Mouse (Mus musculus): ENCODE results near the gene Mmp23. TPM values are rescaled to one million over a fixed set of nuclear protein-coding genes. Genes with fewer than 3 reads are reported as not detected.
A peak's percentile ranks its signal among the peaks of the same experiment; 100 is the strongest.
"Not testable (repeated sequence)": the region's sequence is repeated elsewhere in the genome, so short reads cannot be mapped to it uniquely, and the experiment has no call there.

Gene Mmp23
- polyA plus RNA-seq, 1 experiment from 2014 or later = 4.4 TPM

DNA sequence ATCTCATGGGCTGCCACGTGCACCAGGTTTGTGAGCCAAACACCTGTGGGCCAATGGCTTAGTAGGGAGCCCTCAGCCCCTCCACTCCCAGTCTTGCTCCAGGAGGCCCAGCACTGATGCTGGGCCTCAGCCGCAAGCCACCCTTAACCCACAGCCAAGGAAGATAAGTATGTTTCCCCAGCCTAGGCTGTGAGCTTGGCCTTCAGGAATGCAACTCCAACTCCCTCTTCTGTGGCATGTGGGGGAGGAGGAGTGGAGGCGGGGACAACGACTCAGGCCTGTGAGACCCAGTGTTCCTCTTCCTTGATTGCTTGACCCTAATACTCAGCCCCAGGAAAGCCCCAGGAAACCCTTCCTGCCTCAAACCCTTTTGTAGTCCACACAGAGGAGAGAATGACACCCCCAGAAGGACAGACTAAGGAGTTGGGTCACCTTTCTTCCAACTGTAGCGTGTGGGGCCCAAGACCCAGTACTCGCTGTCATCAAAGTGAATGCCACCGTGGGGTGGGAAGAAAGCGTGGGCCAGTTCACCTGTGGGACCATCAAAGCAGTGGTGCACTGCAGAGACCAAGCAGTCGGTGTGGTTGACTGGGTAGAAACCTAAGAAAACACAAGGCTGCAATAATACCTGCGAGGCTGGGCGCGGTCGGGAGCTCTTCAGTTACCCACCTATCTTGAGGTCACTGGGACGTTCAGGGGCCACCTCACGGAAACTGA lies 1.5 kb downstream of the Mmp23 start:
- no peak for DNase-seq (ENCODE audit: low spot score)
- no peaks in the 10 kb centered on the region for H3K9me3 ChIP-seq
- no peak overlapping the region for H3K27ac ChIP-seq
- WGBS = 66% methylated on average over 15 of the region's 15 CpGs
- peaks cover 66% of the 10 kb centered on the region for H3K27me3 ChIP-seq (ENCODE audit: insufficient read depth, poor library complexity, severe bottlenecking)
- H3K4me1 ChIP-seq (replicated peaks) = peaks cover 42% of the 10 kb centered on the region
- peaks cover 60% of the 10 kb centered on the region for H3K36me3 ChIP-seq
- no peak overlapping the region for H3K4me3 ChIP-seq

GRCm38 (mm10) chr4:155649355-155649754 lies 3.8 kb downstream of the Mmp23 start:
- Histone ChIP-seq H3K4me3 (no peak overlapping the region), H3K36me3 (peaks cover 75% of the 10 kb centered on the region), H3K27me3 (ENCODE audit: insufficient read depth, poor library complexity, severe bottlenecking) (peaks cover 42% of the 10 kb centered on the region), H3K9me3 (no peaks in the 10 kb centered on the region), H3K27ac (no peak overlapping the region), H3K4me1 (replicated peaks) (peaks cover 29% of the 10 kb centered on the region)
- DNase-seq (ENCODE audit: low spot score) = no peak
- 94% methylated on average over 11 of the region's 11 CpGs for WGBS

DNA sequence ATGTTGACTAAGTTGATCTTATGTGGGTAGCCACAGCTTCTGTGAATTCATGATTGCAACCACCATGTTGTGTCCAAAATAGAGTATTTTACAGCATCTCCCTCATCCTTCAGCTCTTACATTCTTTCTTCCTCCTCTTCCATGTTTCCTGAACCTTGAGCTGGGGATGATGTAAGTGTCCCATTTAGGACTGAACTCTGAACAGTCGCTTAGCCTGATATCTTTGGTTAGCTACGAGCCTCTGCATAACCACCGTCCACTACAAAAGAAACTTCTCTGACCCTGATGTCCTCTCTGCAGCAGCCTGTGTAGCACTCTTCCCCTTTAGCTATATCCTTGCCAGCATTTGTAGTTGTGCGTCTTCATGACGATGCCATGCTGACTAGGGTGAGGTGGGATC lies 7.5 kb downstream of the Mmp23 start:
- Histone ChIP-seq H3K36me3 (peaks cover 98% of the 10 kb centered on the region), H3K27me3 (ENCODE audit: insufficient read depth, poor library complexity, severe bottlenecking) (peaks cover 6% of the 10 kb centered on the region), H3K4me1 (replicated peaks) (no peaks in the 10 kb centered on the region), H3K4me3 (no peak overlapping the region), H3K27ac (no peak overlapping the region), H3K9me3 (no peaks in the 10 kb centered on the region)
- DNase-seq (ENCODE audit: low spot score) = no peak
- 96% methylated on average over 5 of the region's 5 CpGs for WGBS

GRCm38 (mm10) chr4:155645308-155645707 lies 7.9 kb downstream of the Mmp23 start, which contains the start of gene Gm10563:
TSS of gene Gm10563 (minus strand) at chr4:155645408.
- not testable (repeated sequence) for H3K27ac ChIP-seq; H3K27me3 ChIP-seq (ENCODE audit: insufficient read depth, poor library complexity, severe bottlenecking); H3K9me3 ChIP-seq; H3K4me1 ChIP-seq (replicated peaks); H3K4me3 ChIP-seq; DNase-seq (ENCODE audit: low spot score)
- H3K36me3 ChIP-seq = peaks cover 98% of the 10 kb centered on the region
- 94% methylated on average over 2 of the region's 2 CpGs for WGBS

GRCm38 (mm10) chr4:155643531-155643930 lies 9.7 kb downstream of the Mmp23 start:
- H3K4me3 ChIP-seq = no peak overlapping the region
- no peak for DNase-seq (ENCODE audit: low spot score)
- H3K27me3 ChIP-seq (ENCODE audit: insufficient read depth, poor library complexity, severe bottlenecking) = no peaks in the 10 kb centered on the region
- 100% methylated on average over 1 of the region's 1 CpGs for WGBS
- H3K4me1 ChIP-seq (replicated peaks) = no peaks in the 10 kb centered on the region
- peaks cover 97% of the 10 kb centered on the region for H3K36me3 ChIP-seq
- H3K27ac ChIP-seq = no peak overlapping the region
- no peaks in the 10 kb centered on the region for H3K9me3 ChIP-seq

DNA sequence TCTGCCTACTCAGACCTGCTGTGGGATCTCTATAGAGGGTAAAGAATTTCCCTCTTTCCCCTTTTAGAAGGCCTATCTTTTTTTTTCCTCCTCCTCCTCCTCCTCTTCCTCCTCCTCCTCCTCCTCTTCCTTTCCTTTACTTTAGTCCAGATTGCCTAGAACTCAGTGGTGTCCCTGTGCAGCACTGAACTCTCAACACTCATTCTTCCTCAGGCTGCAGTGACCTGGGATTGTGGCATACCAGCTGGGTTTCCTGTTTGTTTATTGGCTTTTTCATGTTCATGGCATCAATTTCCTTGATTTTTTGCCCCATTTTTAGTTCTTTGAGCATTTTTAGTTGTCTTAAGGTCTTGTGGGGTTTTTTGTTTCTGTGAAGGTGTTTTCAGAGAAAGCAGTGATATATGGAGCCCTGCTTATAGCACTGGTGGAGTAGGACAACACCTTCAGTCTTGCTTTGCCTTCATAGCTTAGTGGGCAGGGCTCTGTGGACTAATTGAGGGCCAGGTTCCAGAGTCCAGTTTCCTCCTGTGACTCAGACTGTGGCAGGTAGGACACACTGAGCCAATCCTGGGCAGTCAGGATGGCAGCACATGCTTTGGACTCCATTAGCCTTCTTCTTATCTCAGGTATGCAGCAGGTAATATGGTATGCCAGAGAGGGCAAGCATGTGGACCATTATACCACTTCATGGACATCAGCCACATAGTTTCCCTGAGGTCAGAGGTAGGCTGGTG lies 17.3 kb downstream of the Mmp23 start:
- H3K9me3 ChIP-seq = no peaks in the 10 kb centered on the region
- no peak for DNase-seq (ENCODE audit: low spot score)
- no peaks in the 10 kb centered on the region for H3K27me3 ChIP-seq (ENCODE audit: insufficient read depth, poor library complexity, severe bottlenecking)
- no peak overlapping the region for H3K4me3 ChIP-seq
- no peaks in the 10 kb centered on the region for H3K4me1 ChIP-seq (replicated peaks)
- H3K36me3 ChIP-seq = peaks cover 99% of the 10 kb centered on the region
- no peak overlapping the region for H3K27ac ChIP-seq

- no peaks in the 10 kb centered on the region for H3K9me3 ChIP-seq
- no peak overlapping the region for H3K4me3 ChIP-seq
- peaks cover 5% of the 10 kb centered on the region for H3K4me1 ChIP-seq (replicated peaks)
- WGBS = 93% methylated on average over 6 of the region's 6 CpGs
- DNase-seq (ENCODE audit: low spot score) = no peak
- H3K27ac ChIP-seq = no peak overlapping the region
- H3K27me3 ChIP-seq (ENCODE audit: insufficient read depth, poor library complexity, severe bottlenecking) = no peaks in the 10 kb centered on the region
- peaks cover 89% of the 10 kb centered on the region for H3K36me3 ChIP-seq
Measured at GRCm38 (mm10) chr4:155630267-155630666, 22.9 kb downstream of the Mmp23 start.

DNA sequence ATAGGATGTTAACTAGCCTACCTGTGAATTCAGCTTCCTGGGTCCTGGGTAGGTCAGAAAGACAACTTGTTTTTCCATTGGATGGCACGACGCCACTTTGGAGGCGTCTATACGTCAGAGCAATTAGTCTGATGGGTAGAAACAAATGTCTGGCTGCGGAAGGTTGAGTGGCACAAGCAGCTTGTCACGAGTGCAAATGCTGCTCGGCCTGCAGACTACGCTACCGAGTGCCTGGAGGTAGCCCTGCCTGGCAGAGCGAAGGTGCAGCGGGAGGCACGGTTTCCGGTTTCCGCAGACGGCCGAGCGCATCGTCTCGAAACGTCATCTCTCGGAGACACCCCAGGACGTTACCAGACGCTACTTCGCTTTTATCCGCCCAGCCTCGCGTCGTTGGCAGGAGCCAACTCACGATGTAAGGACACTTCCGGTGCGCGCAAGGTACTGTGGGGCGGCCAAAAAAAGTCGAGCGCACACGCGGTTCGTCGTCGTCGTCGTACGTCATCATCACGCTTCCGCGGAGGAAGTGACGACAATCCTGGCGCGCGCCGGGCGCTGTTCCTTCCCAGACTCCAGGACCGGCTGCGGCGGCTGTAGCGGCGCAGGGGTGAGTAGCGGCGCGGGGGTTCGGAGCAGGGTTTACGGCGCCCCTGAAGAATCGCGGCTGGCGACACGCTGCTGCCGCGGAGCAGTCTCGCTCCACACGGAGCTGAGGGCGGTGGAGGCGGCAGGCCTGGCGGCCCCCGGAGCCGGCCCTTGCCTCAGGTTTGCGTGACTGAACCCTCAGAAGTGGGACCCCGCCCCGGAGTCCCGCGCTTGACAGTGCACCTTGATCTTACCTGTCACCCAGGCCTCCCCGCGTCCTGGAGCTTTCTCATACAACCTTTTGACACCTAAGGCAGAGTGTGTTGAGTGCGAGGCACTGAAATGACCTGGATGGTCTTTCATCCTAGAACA lies 28.6 kb downstream of the Mmp23 start, which contains the start of gene Cdk11b:
Cdk11b (plus strand) TSS at position 517 of the 954 bp plus-strand sequence.
- H3K36me3 ChIP-seq = peaks cover 61% of the 10 kb centered on the region
- peak; percentile 97 for DNase-seq (ENCODE audit: low spot score)
- WGBS = under 1% methylated on average over 84 of the region's 84 CpGs

GRCm38 (mm10) chr4:155618321-155618720 lies 34.9 kb downstream of the Mmp23 start:
- H3K4me3 ChIP-seq = no peak overlapping the region
- WGBS = 91% methylated on average over 5 of the region's 5 CpGs
- H3K9me3 ChIP-seq = no peaks in the 10 kb centered on the region
- H3K36me3 ChIP-seq = peaks cover 87% of the 10 kb centered on the region
- no peak overlapping the region for H3K27ac ChIP-seq
- peaks cover under 1% of the 10 kb centered on the region for H3K4me1 ChIP-seq (replicated peaks)
- no peak for DNase-seq (ENCODE audit: low spot score)
- H3K27me3 ChIP-seq (ENCODE audit: insufficient read depth, poor library complexity, severe bottlenecking) = no peaks in the 10 kb centered on the region

More for the DNA sequence above, 28.6 kb downstream of the Mmp23 start, which contains the start of gene Cdk11b:
- H3K4me3 ChIP-seq = peak within 1 kb of the TSS; percentile 99
- H3K27me3 ChIP-seq (ENCODE audit: insufficient read depth, poor library complexity, severe bottlenecking) = no peaks in the 10 kb centered on the region
- H3K27ac ChIP-seq = peak within 1 kb of the TSS; percentile 88
- no peaks in the 10 kb centered on the region for H3K9me3 ChIP-seq
- H3K4me1 ChIP-seq (replicated peaks) = peaks cover 14% of the 10 kb centered on the region

DNA sequence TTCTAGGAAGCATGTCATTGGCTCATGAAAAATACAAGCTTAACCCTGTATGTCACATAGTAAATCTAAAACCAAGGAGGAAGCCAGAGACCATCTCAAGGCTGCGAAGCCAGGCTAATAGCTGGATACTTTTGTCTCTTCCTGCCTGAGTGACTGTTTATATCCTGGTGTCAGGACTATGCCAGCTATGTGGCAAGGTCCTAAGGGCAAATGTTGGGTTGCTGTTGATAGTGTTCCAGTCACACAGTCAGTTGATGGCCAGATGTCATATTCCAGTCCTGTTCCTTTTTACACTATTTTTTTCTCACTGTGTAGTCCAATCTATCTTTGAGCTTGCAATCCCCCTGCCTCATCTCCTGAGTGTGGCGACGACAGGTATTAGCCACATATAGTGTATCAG lies 39.9 kb downstream of the Mmp23 start:
- WGBS = 95% methylated on average over 3 of the region's 3 CpGs
- Histone ChIP-seq H3K36me3 (peaks cover 86% of the 10 kb centered on the region), H3K27ac (no peak overlapping the region)

GRCm38 (mm10) chr4:155611860-155612259 lies 41.3 kb downstream of the Mmp23 start:
- Histone ChIP-seq H3K4me3 (no peak overlapping the region), H3K27me3 (ENCODE audit: insufficient read depth, poor library complexity, severe bottlenecking) (no peaks in the 10 kb centered on the region), H3K27ac (no peak overlapping the region), H3K9me3 (no peaks in the 10 kb centered on the region), H3K4me1 (replicated peaks) (no peaks in the 10 kb centered on the region), H3K36me3 (peaks cover 80% of the 10 kb centered on the region)
- WGBS = 94% methylated on average over 3 of the region's 3 CpGs
- DNase-seq (ENCODE audit: low spot score) = no peak

More for the DNA sequence above, 39.9 kb downstream of the Mmp23 start:
- no peak for DNase-seq (ENCODE audit: low spot score)
- no peaks in the 10 kb centered on the region for H3K27me3 ChIP-seq (ENCODE audit: insufficient read depth, poor library complexity, severe bottlenecking)
- no peak overlapping the region for H3K4me3 ChIP-seq
- H3K4me1 ChIP-seq (replicated peaks) = no peaks in the 10 kb centered on the region
- H3K9me3 ChIP-seq = no peaks in the 10 kb centered on the region

DNA sequence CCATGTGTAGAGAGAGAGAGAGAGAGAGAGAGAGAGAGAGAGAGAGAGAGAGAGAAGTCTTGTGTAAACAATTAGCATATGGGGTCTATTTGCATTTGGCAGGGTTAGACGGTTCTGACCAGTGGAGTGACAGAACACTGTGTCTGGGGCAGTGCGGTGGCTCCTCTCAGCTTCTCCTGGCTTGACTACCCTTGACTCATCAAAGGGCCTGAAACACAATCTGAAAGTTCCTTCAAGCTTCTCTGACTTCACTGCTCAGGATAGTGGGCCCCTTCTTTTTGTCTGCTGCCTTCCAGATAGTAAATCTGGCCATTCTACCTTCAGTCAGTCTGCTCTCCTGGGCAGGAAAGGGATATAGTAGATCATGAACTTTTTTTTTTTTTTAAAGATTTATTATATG lies 46.4 kb downstream of the Mmp23 start:
- Histone ChIP-seq H3K36me3 (peaks cover 76% of the 10 kb centered on the region), H3K9me3 (no peaks in the 10 kb centered on the region), H3K27me3 (ENCODE audit: insufficient read depth, poor library complexity, severe bottlenecking) (no peaks in the 10 kb centered on the region), H3K4me3 (no peak overlapping the region), H3K4me1 (replicated peaks) (peaks cover 15% of the 10 kb centered on the region), H3K27ac (no peak overlapping the region)
- 88% methylated on average over 2 of the region's 2 CpGs for WGBS
- no peak for DNase-seq (ENCODE audit: low spot score)

All from hindbrain, embryonic 10.5 days (tissue).